Mouse (Mus musculus) MEL (cell line): Measurements from ENCODE around the gene Sh3tc1.

Experiments used
- BHLHE40 ChIP-seq: IDR thresholded peaks from 2 replicates; pipeline ENCODE4 v1.6.1; 2012; ENCODE audit warnings: low read depth, mild to moderate bottlenecking, inconsistent platforms, low read length, improper control_type of control experiment, borderline replicate concordance
- CHD2 ChIP-seq: IDR thresholded peaks from 2 replicates; pipeline ENCODE4 v1.6.1; 2011; ENCODE audit warnings: low read length, improper control_type of control experiment
- CTCF ChIP-seq, 3 experiments: IDR thresholded peaks in 2 of 3; conservative IDR thresholded peaks in 1 of 3; 2 replicates each; pipeline ENCODE4 v1.5.1; 2011 to 2012; ENCODE audit warnings: low read length in 3 of 3, low read depth in 2 of 3, mild to moderate bottlenecking in 2 of 3, improper control_type of control experiment in 1 of 3, inconsistent platforms in 1 of 3, mixed read lengths in 1 of 3, moderate library complexity in 1 of 3; ENCODE audit not compliant: control insufficient read depth in 1 of 3, insufficient read depth in 1 of 3, poor library complexity in 1 of 3, severe bottlenecking in 1 of 3
- E2F4 ChIP-seq: IDR thresholded peaks from 2 replicates; pipeline ENCODE4 v1.6.1; 2011; ENCODE audit warnings: low read depth, low read length, improper control_type of control experiment, borderline replicate concordance
- GATA1 ChIP-seq: IDR thresholded peaks from 2 replicates; pipeline ENCODE4 v1.6.1; 2011; ENCODE audit warnings: low read depth, low read length, improper control_type of control experiment
- MXI1 ChIP-seq: IDR thresholded peaks from 2 replicates; pipeline ENCODE4 v1.6.1; 2011; ENCODE audit warnings: mild to moderate bottlenecking, low read depth, low read length, improper control_type of control experiment
- NELFE ChIP-seq: IDR thresholded peaks from 2 replicates; pipeline ENCODE4 v1.6.1; 2011; ENCODE audit warnings: low read depth, low read length, improper control_type of control experiment
- POLR2A ChIP-seq, 2 experiments: IDR thresholded peaks; 2 replicates each; pipeline ENCODE4 v1.6.1; 2011 to 2012; ENCODE audit warnings: low read length in 2 of 2, mild to moderate bottlenecking in 2 of 2, control low read depth in 1 of 2, improper control_type of control experiment in 1 of 2, low read depth in 1 of 2, moderate library complexity in 1 of 2; ENCODE audit not compliant: control insufficient read depth in 1 of 2, insufficient read depth in 1 of 2, poor library complexity in 1 of 2
- SIN3A ChIP-seq: IDR thresholded peaks from 2 replicates; pipeline ENCODE4 v1.6.1; 2012; ENCODE audit warnings: low read length, improper control_type of control experiment, inconsistent platforms
- TBP ChIP-seq: IDR thresholded peaks from 2 replicates; pipeline ENCODE4 v1.8.0; 2011; ENCODE audit warnings: low read depth, low read length, improper control_type of control experiment

- no peak for TF ChIP-seq SIN3A
- no peak for TF ChIP-seq GATA1
- TF ChIP-seq POLR2A (IDR thresholded peaks at IDR 0.05; ENCODE audit: control insufficient read depth in 1 of 2, insufficient read depth in 1 of 2, low read depth in 1 of 2, low read length in 2 of 2, poor library complexity in 1 of 2) = no peak
- no peak for TF ChIP-seq CTCF (IDR thresholded peaks at IDR 0.05 in 2 of 3, conservative IDR thresholded peaks at IDR 0.05 in 1 of 3; ENCODE audit: control insufficient read depth in 1 of 3, insufficient read depth in 1 of 3, low read depth in 2 of 3, low read length in 3 of 3, poor library complexity in 1 of 3, severe bottlenecking in 1 of 3)
- TF ChIP-seq BHLHE40 = no peak
- TF ChIP-seq TBP = no peak
- no peak for TF ChIP-seq E2F4
- TF ChIP-seq MXI1 = no peak
- TF ChIP-seq NELFE = no peak
- TF ChIP-seq CHD2 = no peak
These were observed 3.6 kb upstream of the Sh3tc1 start for GRCm38 (mm10) chr5:35743238-35743951.
